In the genomic region with DNA sequence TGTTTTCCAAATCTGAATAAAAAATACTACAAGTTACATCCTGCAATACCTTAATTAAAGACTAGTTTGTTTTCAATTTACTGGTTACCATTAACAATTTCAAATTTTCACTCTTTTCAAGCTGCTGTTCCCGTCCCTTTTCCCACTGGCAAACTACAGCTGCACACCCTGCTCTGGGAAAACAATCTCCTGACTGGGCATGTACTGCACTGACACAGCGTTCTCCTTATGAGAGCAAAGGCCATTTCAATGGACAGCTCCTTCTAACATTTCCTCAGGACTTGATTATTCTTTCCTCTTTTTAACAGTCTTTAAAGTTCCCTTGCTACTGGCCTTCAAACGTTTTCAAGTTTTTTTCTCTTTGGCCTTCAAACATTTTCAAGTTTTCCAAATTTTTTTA, we compare ENCODE assay signal across 28 mouse cellular contexts. TPM values are rescaled to one million over a fixed set of nuclear protein-coding genes. Genes with fewer than 3 reads are reported as not detected.
A peak's percentile ranks its signal among the peaks of the same experiment; 100 is the strongest.
DNase-seq lines count a peak whose midpoint lies in the region; ATAC-seq and TF ChIP-seq lines count a peak whose summit lies in the region.
"Had no signal": no experiment of that assay in that cellular context is flagged by ENCODE, and none has a peak within 500 bp of the region (broad histone marks: within the 10 kb centered on the region; RNA-seq: fewer than 3 reads in every experiment).

No protein-coding gene starts in this region.

- no peak for ATAC-seq in heart, postnatal 0 days (ENCODE audit: insufficient read depth, low read depth)
- ATAC-seq in heart, embryonic 12.5 days (ENCODE audit: insufficient number of reproducible peaks, low FRiP score): no peak
- ATAC-seq in kidney, embryonic 15.5 days (replicated peaks; ENCODE audit: low FRiP score): no peak
- ATAC-seq: CD4-positive, CD25-positive, alpha-beta regulatory T cell, adult 4 months; forebrain, postnatal 0 days; hindbrain, postnatal 0 days; intestine, embryonic 15.5 days; midbrain, embryonic 15.5 days had no signal

- intact Hi-C loops in left cerebral cortex, postnatal 25 days (cut with DNase I): no loop called here

- TF ChIP-seq EP300 in heart, postnatal 0 days (IDR thresholded peaks at IDR 0.05; ENCODE audit: low read depth): no peak

- no peak overlapping the region for H3K9ac ChIP-seq in heart, postnatal 0 days (replicated peaks; ENCODE audit: low read depth, low read length)
- H3K9ac ChIP-seq in heart, embryonic 12.5 days: no peak overlapping the region
- no peak overlapping the region for H3K9ac ChIP-seq in kidney, embryonic 15.5 days
- H3K9ac ChIP-seq: embryonic facial prominence, embryonic 15.5 days; forebrain, embryonic 12.5 days; forebrain, postnatal 0 days; intestine, embryonic 15.5 days; limb, embryonic 13.5 days; liver, embryonic 13.5 days; midbrain, embryonic 15.5 days; neural tube, embryonic 15.5 days had no signal

- no peaks in the 10 kb centered on the region for H3K27me3 ChIP-seq in heart, postnatal 0 days (ENCODE audit: control insufficient read depth, insufficient read depth, low read length)
- no peaks in the 10 kb centered on the region for H3K27me3 ChIP-seq in heart, embryonic 12.5 days (replicated peaks)
- no peaks in the 10 kb centered on the region for H3K27me3 ChIP-seq in kidney, embryonic 15.5 days
- H3K27me3 ChIP-seq: embryonic facial prominence, embryonic 15.5 days; forebrain, embryonic 12.5 days; intestine, embryonic 15.5 days; limb, embryonic 13.5 days; liver, embryonic 13.5 days; midbrain, embryonic 15.5 days; neural tube, embryonic 15.5 days had no signal

- H3K36me3 ChIP-seq in heart, postnatal 0 days (replicated peaks; ENCODE audit: control insufficient read depth, insufficient read depth, low read length): peaks cover 28% of the 10 kb centered on the region
- peaks cover 24% of the 10 kb centered on the region for H3K36me3 ChIP-seq in heart, embryonic 12.5 days
- H3K36me3 ChIP-seq in kidney, embryonic 15.5 days: peaks cover 34% of the 10 kb centered on the region

- no peak overlapping the region for H3K4me3 ChIP-seq in heart, postnatal 0 days (ENCODE audit: low read depth, low read length)
- H3K4me3 ChIP-seq in heart, embryonic 12.5 days: no peak overlapping the region
- H3K4me3 ChIP-seq in kidney, embryonic 15.5 days (replicated peaks): no peak overlapping the region
- H3K4me3 ChIP-seq: embryonic facial prominence, embryonic 10.5 days; embryonic facial prominence, embryonic 15.5 days; forebrain, embryonic 12.5 days; intestine, embryonic 15.5 days; limb, embryonic 13.5 days; liver, embryonic 13.5 days; midbrain, embryonic 15.5 days; neural tube, embryonic 15.5 days had no signal

- no peaks in the 10 kb centered on the region for H3K9me3 ChIP-seq in heart, postnatal 0 days (replicated peaks; ENCODE audit: control insufficient read depth, low read length)
- no peaks in the 10 kb centered on the region for H3K9me3 ChIP-seq in heart, embryonic 12.5 days (replicated peaks)
- no peaks in the 10 kb centered on the region for H3K9me3 ChIP-seq in kidney, embryonic 15.5 days (replicated peaks)
- H3K9me3 ChIP-seq: embryonic facial prominence, embryonic 10.5 days; embryonic facial prominence, embryonic 15.5 days; forebrain, embryonic 12.5 days; intestine, embryonic 15.5 days; limb, embryonic 13.5 days; liver, embryonic 13.5 days; midbrain, embryonic 15.5 days; neural tube, embryonic 15.5 days had no signal

- WGBS in heart, postnatal 0 days: 51% methylated on average over 3 of the region's 3 CpGs
- WGBS in heart, embryonic 12.5 days: 72% methylated on average over 3 of the region's 3 CpGs
- WGBS in kidney, embryonic 15.5 days: 48% methylated on average over 3 of the region's 3 CpGs

- no peak overlapping the region for H3K4me2 ChIP-seq in heart, postnatal 0 days (ENCODE audit: low read depth, low read length)
- no peak overlapping the region for H3K4me2 ChIP-seq in heart, embryonic 12.5 days
- no peak overlapping the region for H3K4me2 ChIP-seq in kidney, embryonic 15.5 days
- H3K4me2 ChIP-seq: embryonic facial prominence, embryonic 15.5 days; forebrain, embryonic 12.5 days; heart, embryonic 11.5 days; intestine, embryonic 15.5 days; limb, embryonic 13.5 days; liver, embryonic 13.5 days; midbrain, embryonic 15.5 days; neural tube, embryonic 15.5 days had no signal

- no peak for TF ChIP-seq CTCF in heart, postnatal 0 days (IDR thresholded peaks at IDR 0.05; ENCODE audit: low read depth)

- H3K4me1 ChIP-seq in heart, postnatal 0 days (ENCODE audit: control insufficient read depth, insufficient read depth): peaks cover 6% of the 10 kb centered on the region
- H3K4me1 ChIP-seq in heart, embryonic 12.5 days (replicated peaks): peaks cover 4% of the 10 kb centered on the region; the same call in 1 of the 2 replicates
- peaks cover 5% of the 10 kb centered on the region for H3K4me1 ChIP-seq in kidney, embryonic 15.5 days
- H3K4me1 ChIP-seq: embryonic facial prominence, embryonic 10.5 days; embryonic facial prominence, embryonic 15.5 days; intestine, embryonic 15.5 days; limb, embryonic 13.5 days had no signal

- no peak for DNase-seq in heart, postnatal 0 days (ENCODE audit: low spot score)
- DNase-seq in kidney, adult 8-10 months: peak; percentile 52 to 67
- peak; percentile 22 for DNase-seq in kidney, postnatal 10 days
- DNase-seq in yolk sac, embryonic 10.5 days (ENCODE audit: low spot score): peak; percentile 7
- no peak for DNase-seq in left cerebral cortex, postnatal 25 days (ENCODE audit: low spot score in 2 of 2)
- DNase-seq: cerebellum, adult 2 months; cerebellum, postnatal 14 days; forebrain, postnatal 0 days; gastrocnemius, postnatal 25 days; liver, embryonic 13.5 days; lung, adult 18-20 months; lung, postnatal 10 days; right cerebral cortex, postnatal 25 days; spleen, adult 18-20 months; thymus, postnatal 14 days had no signal

- H3K27ac ChIP-seq in heart, postnatal 0 days (ENCODE audit: low read depth): peak overlapping the region; percentile 17; the same call in 1 of the 2 replicates
- H3K27ac ChIP-seq in heart, embryonic 12.5 days (ENCODE audit: poor library complexity, severe bottlenecking): no peak overlapping the region
- no peak overlapping the region for H3K27ac ChIP-seq in kidney, embryonic 15.5 days
- H3K27ac ChIP-seq: embryonic facial prominence, embryonic 10.5 days; embryonic facial prominence, embryonic 15.5 days; forebrain, embryonic 12.5 days; hindbrain, postnatal 0 days; intestine, embryonic 15.5 days; limb, embryonic 13.5 days; liver, embryonic 13.5 days; macrophage; midbrain, embryonic 15.5 days; neural tube, embryonic 15.5 days had no signal

RNA-seq across cellular contexts. Expression of gene Smg7, which starts 31.4 kb away (rescaled TPM):
- 30.9 and 46.0 TPM in 2 replicates for total RNA-seq in heart, postnatal 0 days (2014; rRNA removed; ENCODE audit: low replicate concordance)
- 12.5 and 13.5 TPM in 2 replicates for polyA plus RNA-seq in heart, postnatal 0 days (2015; fragmentation: Nextera tagmentation; extraction: Ambion mirVana)
- 32.3 and 34.2 TPM in 2 replicates for polyA plus RNA-seq in heart, embryonic 12.5 days (2016; fragmentation: Nextera tagmentation; extraction: Ambion mirVana)
- polyA plus RNA-seq in kidney, embryonic 15.5 days (2015; fragmentation: Nextera tagmentation; extraction: Ambion mirVana): 31.5 and 32.8 TPM in 2 replicates
- 10 to 100 TPM; 91.8 to 94.1 TPM for total RNA-seq in left cerebral cortex, postnatal 25 days (2021)

Comparison
In these comparisons a context has a peak if more than half of its experiments do, and no peak if none do; other contexts are left out.
1. DNase-seq: peak in kidney, adult 8-10 months (2 of 2), kidney, postnatal 10 days (single experiment) and yolk sac, embryonic 10.5 days (single experiment); none in heart, postnatal 0 days (single experiment) and left cerebral cortex, postnatal 25 days (0 of 2).